Comparison of ENCODE assay signal across 24 mouse cellular contexts in genomic region chr7:117628791-117629190, GRCm38 (mm10).
DNase-seq lines count a peak whose midpoint lies in the region; ATAC-seq and TF ChIP-seq lines count a peak whose summit lies in the region.
"Had no signal": no experiment of that assay in that cellular context is flagged by ENCODE, and none has a peak within 500 bp of the region (broad histone marks: within the 10 kb centered on the region; RNA-seq: fewer than 3 reads in every experiment).

No protein-coding gene starts in this region.

- intact Hi-C loops in left cerebral cortex, adult 2 months (cut with DNase I) = no loop called here
- intact Hi-C loops in left cerebral cortex, postnatal 14 days (cut with DNase I) = no loop called here

- no peaks in the 10 kb centered on the region for H3K36me3 ChIP-seq in hindbrain, postnatal 0 days (ENCODE audit: insufficient read depth, low read length)
- no peaks in the 10 kb centered on the region for H3K36me3 ChIP-seq in hindbrain, embryonic 11.5 days (ENCODE audit: control insufficient read depth, insufficient read depth, low read length)
- H3K36me3 ChIP-seq in kidney, embryonic 16.5 days (ENCODE audit: insufficient read depth, low read length) = no peaks in the 10 kb centered on the region
- no peaks in the 10 kb centered on the region for H3K36me3 ChIP-seq in thymus, adult 2 months (ENCODE audit: control insufficient read depth, insufficient read depth, low read length)
- H3K36me3 ChIP-seq: embryonic facial prominence, embryonic 12.5 days; limb, embryonic 13.5 days; liver, embryonic 12.5 days; midbrain, embryonic 10.5 days; neural tube, embryonic 15.5 days had no signal

- no peak overlapping the region for H3K4me2 ChIP-seq in hindbrain, postnatal 0 days (ENCODE audit: low read depth, low read length)
- no peak overlapping the region for H3K4me2 ChIP-seq in hindbrain, embryonic 11.5 days (replicated peaks; ENCODE audit: low read depth, low read length)
- no peak overlapping the region for H3K4me2 ChIP-seq in kidney, embryonic 16.5 days (replicated peaks; ENCODE audit: low read depth, low read length)
- H3K4me2 ChIP-seq: embryonic facial prominence, embryonic 12.5 days; forebrain, embryonic 13.5 days; heart, embryonic 11.5 days; limb, embryonic 13.5 days; liver, embryonic 12.5 days; neural tube, embryonic 15.5 days had no signal

- peaks cover 4% of the 10 kb centered on the region; the same call in 1 of the 2 replicates for H3K4me1 ChIP-seq in hindbrain, postnatal 0 days (ENCODE audit: insufficient read depth, low read length)
- no peaks in the 10 kb centered on the region for H3K4me1 ChIP-seq in hindbrain, embryonic 11.5 days (replicated peaks; ENCODE audit: control insufficient read depth, insufficient read depth, low read length)
- no peaks in the 10 kb centered on the region for H3K4me1 ChIP-seq in kidney, embryonic 16.5 days (ENCODE audit: insufficient read depth, low read length)
- H3K4me1 ChIP-seq in thymus, adult 2 months (replicated peaks; ENCODE audit: control insufficient read depth, insufficient read depth, low read length) = no peaks in the 10 kb centered on the region
- H3K4me1 ChIP-seq: embryonic facial prominence, embryonic 12.5 days; limb, embryonic 13.5 days; liver, embryonic 12.5 days; neural tube, embryonic 15.5 days had no signal

- no peak overlapping the region for H3K4me3 ChIP-seq in hindbrain, postnatal 0 days (ENCODE audit: low read length)
- H3K4me3 ChIP-seq in hindbrain, embryonic 11.5 days (ENCODE audit: low read depth, low read length) = no peak overlapping the region
- H3K4me3 ChIP-seq in left cerebral cortex, adult 2 months = no peak overlapping the region
- H3K4me3 ChIP-seq in kidney, embryonic 16.5 days (ENCODE audit: low read length) = no peak overlapping the region
- no peak overlapping the region for H3K4me3 ChIP-seq in thymus, adult 2 months (ENCODE audit: control insufficient read depth, insufficient read depth, low read length)
- H3K4me3 ChIP-seq: embryonic facial prominence, embryonic 12.5 days; forebrain, embryonic 13.5 days; limb, embryonic 13.5 days; liver, embryonic 12.5 days; midbrain, embryonic 10.5 days; neural tube, embryonic 15.5 days had no signal

- 0 out of 2 replicates have a peak overlapping the region, but pooled peaks have one; percentile 28 for H3K9ac ChIP-seq in hindbrain, postnatal 0 days (replicated peaks; ENCODE audit: low read length)
- H3K9ac ChIP-seq in hindbrain, embryonic 11.5 days (ENCODE audit: low read depth, low read length) = no peak overlapping the region
- H3K9ac ChIP-seq in kidney, embryonic 16.5 days (replicated peaks; ENCODE audit: low read length) = no peak overlapping the region
- H3K9ac ChIP-seq: embryonic facial prominence, embryonic 12.5 days; forebrain, embryonic 13.5 days; limb, embryonic 13.5 days; liver, embryonic 12.5 days; neural tube, embryonic 15.5 days had no signal

- H3K27ac ChIP-seq in hindbrain, postnatal 0 days = peak overlapping the region; percentile 32; the same call in 1 of the 2 replicates
- no peak overlapping the region for H3K27ac ChIP-seq in hindbrain, embryonic 11.5 days (ENCODE audit: low read depth, low read length)
- H3K27ac ChIP-seq in left cerebral cortex, adult 2 months = peak overlapping the region; percentile 11; the same call in 1 of the 2 replicates
- H3K27ac ChIP-seq in kidney, embryonic 16.5 days (ENCODE audit: low read length) = no peak overlapping the region
- no peak overlapping the region for H3K27ac ChIP-seq in thymus, adult 2 months (ENCODE audit: control insufficient read depth, insufficient read depth, low read length)
- H3K27ac ChIP-seq: embryonic facial prominence, embryonic 12.5 days; forebrain, embryonic 13.5 days; limb, embryonic 13.5 days; liver, embryonic 12.5 days; midbrain, embryonic 10.5 days; neural tube, embryonic 15.5 days; stomach, postnatal 0 days had no signal

- no peaks in the 10 kb centered on the region for H3K9me3 ChIP-seq in hindbrain, postnatal 0 days (ENCODE audit: low read length)
- no peaks in the 10 kb centered on the region for H3K9me3 ChIP-seq in hindbrain, embryonic 11.5 days (ENCODE audit: control insufficient read depth, low read length)
- H3K9me3 ChIP-seq in kidney, embryonic 16.5 days (ENCODE audit: low read length) = no peaks in the 10 kb centered on the region
- H3K9me3 ChIP-seq: embryonic facial prominence, embryonic 12.5 days; forebrain, embryonic 13.5 days; limb, embryonic 13.5 days; liver, embryonic 12.5 days; midbrain, embryonic 10.5 days; neural tube, embryonic 15.5 days had no signal

- TF ChIP-seq CTCF in hindbrain, postnatal 0 days (IDR thresholded peaks at IDR 0.05; ENCODE audit: low read depth) = no peak
- TF ChIP-seq CTCF in left cerebral cortex, adult 2 months (IDR thresholded peaks at IDR 0.05) = no peak
- no peak for TF ChIP-seq CTCF in thymus, adult 2 months (IDR thresholded peaks at IDR 0.05; ENCODE audit: borderline replicate concordance, control insufficient read depth, extremely low read depth, insufficient read depth, low read length, poor library complexity)

- DNase-seq in hindbrain, postnatal 0 days (ENCODE audit: low spot score) = no peak
- no peak for DNase-seq in hindbrain, embryonic 11.5 days (ENCODE audit: low spot score)
- DNase-seq in left cerebral cortex, adult 2 months (ENCODE audit: extremely low spot score in 1 of 2, low spot score in 2 of 2) = no peak
- no peak for DNase-seq in left cerebral cortex, postnatal 14 days (ENCODE audit: low spot score in 2 of 2)
- DNase-seq in kidney, postnatal 4 days = peak; percentile 13 to 14
- no peak for DNase-seq in thymus, adult 2 months
- DNase-seq: adrenal gland, adult 8-10 months; cerebellum, adult 9-11 months; gastrocnemius, postnatal 10 days; heart, adult 11 months; lung, adult 18-20 months; lung, postnatal 10 days had no signal

- no peak for TF ChIP-seq POLR2A in thymus, adult 2 months (IDR thresholded peaks at IDR 0.05; ENCODE audit: control insufficient read depth, extremely low read depth, insufficient read depth, low read length, poor library complexity)

- WGBS in hindbrain, postnatal 0 days = 80% methylated on average over 3 of the region's 3 CpGs
- WGBS in hindbrain, embryonic 11.5 days = 85% methylated on average over 3 of the region's 3 CpGs
- WGBS in kidney, embryonic 16.5 days = 71% methylated on average over 3 of the region's 3 CpGs
- 87% methylated on average over 3 of the region's 3 CpGs for WGBS in thymus, adult 2 months

- no peaks in the 10 kb centered on the region for H3K27me3 ChIP-seq in hindbrain, postnatal 0 days (ENCODE audit: insufficient read depth, low read length)
- H3K27me3 ChIP-seq in hindbrain, embryonic 11.5 days (ENCODE audit: control insufficient read depth, insufficient read depth, low read length) = no peaks in the 10 kb centered on the region
- no peaks in the 10 kb centered on the region for H3K27me3 ChIP-seq in kidney, embryonic 16.5 days (ENCODE audit: insufficient read depth, low read length)
- H3K27me3 ChIP-seq in thymus, adult 2 months (ENCODE audit: control insufficient read depth, insufficient read depth, low read length) = no peaks in the 10 kb centered on the region
- H3K27me3 ChIP-seq: embryonic facial prominence, embryonic 12.5 days; forebrain, embryonic 13.5 days; limb, embryonic 13.5 days; liver, embryonic 12.5 days; neural tube, embryonic 15.5 days had no signal

- no peak for ATAC-seq in hindbrain, postnatal 0 days
- no peak for ATAC-seq in hindbrain, embryonic 11.5 days (ENCODE audit: low FRiP score)
- 0 out of 2 replicates have a peak, but pooled peaks have one; percentile 9 for ATAC-seq in kidney, embryonic 16.5 days (ENCODE audit: low FRiP score, low TSS enrichment)
- ATAC-seq: hindbrain, embryonic 16.5 days; intestine, postnatal 0 days; liver, embryonic 12.5 days; midbrain, embryonic 16.5 days had no signal

Comparison
In these comparisons a context has a peak if more than half of its experiments do, and no peak if none do; other contexts are left out.
1. H3K27ac ChIP-seq: peak in hindbrain, postnatal 0 days (single experiment) and left cerebral cortex, adult 2 months (single experiment); none in hindbrain, embryonic 11.5 days (single experiment), kidney, embryonic 16.5 days (single experiment) and thymus, adult 2 months (single experiment).
2. DNase-seq: peak in kidney, postnatal 4 days (2 of 2); none in hindbrain, postnatal 0 days (single experiment), hindbrain, embryonic 11.5 days (single experiment), left cerebral cortex, adult 2 months (0 of 2), left cerebral cortex, postnatal 14 days (0 of 2) and thymus, adult 2 months (single experiment).